Mouse (Mus musculus) retina, postnatal 1 day (tissue): Measurements from ENCODE around the gene A630089N07Rik.
"Not testable (repeated sequence)": the region's sequence is repeated elsewhere in the genome, so short reads cannot be mapped to it uniquely, and the experiment has no call there.

ENCODE experiments used
- DNase-seq: peaks from one replicate; pipeline ENCODE4 v3.0.0-alpha.2; 2012

Gene A630089N07Rik

GRCm38 (mm10) chr16:98081889-98082818 lies at the start of gene A630089N07Rik:
Gene A630089N07Rik, minus strand, starts transcription at chr16:98082450.
- peak; percentile 89 for DNase-seq

- no peak for DNase-seq
These were observed 24.9 kb upstream of the A630089N07Rik start for GRCm38 (mm10) chr16:98107109-98107508.

GRCm38 (mm10) chr16:98081550-98081888 lies 731 bp downstream of the A630089N07Rik start:
- peak; percentile 41 for DNase-seq

GRCm38 (mm10) chr16:98081140-98081539 lies 1.1 kb downstream of the A630089N07Rik start:
- DNase-seq = peak; percentile 17

GRCm38 (mm10) chr16:98079382-98079781 lies 2.9 kb downstream of the A630089N07Rik start:
- not testable (repeated sequence) for DNase-seq

- peak; percentile 44 for DNase-seq
These were observed 40.6 kb downstream of the A630089N07Rik start for GRCm38 (mm10) chr16:98041676-98042075.

GRCm38 (mm10) chr16:98034971-98035370 lies 47.3 kb downstream of the A630089N07Rik start:
- DNase-seq = not testable (repeated sequence)

GRCm38 (mm10) chr16:98026186-98026585 lies 56.1 kb downstream of the A630089N07Rik start:
- DNase-seq = not testable (repeated sequence)

GRCm38 (mm10) chr16:98022657-98023345 lies 59.4 kb downstream of the A630089N07Rik start:
- peak; percentile 6 for DNase-seq

GRCm38 (mm10) chr16:98022081-98022480 lies 60.2 kb downstream of the A630089N07Rik start:
- DNase-seq = no peak

- not testable (repeated sequence) for DNase-seq
These were observed 84.9 kb downstream of the A630089N07Rik start for GRCm38 (mm10) chr16:97997383-97997731.

- DNase-seq = peak; percentile 92
These were observed 85.5 kb downstream of the A630089N07Rik start, which contains the start of gene B230307C23Rik for GRCm38 (mm10) chr16:97996616-97997382. Gene B230307C23Rik, plus strand, starts transcription at chr16:97997315.

GRCm38 (mm10) chr16:97995849-97996615 lies 86.2 kb downstream of the A630089N07Rik start:
- no peak for DNase-seq

- DNase-seq = not testable (repeated sequence)
These were observed 89.8 kb downstream of the A630089N07Rik start for GRCm38 (mm10) chr16:97992477-97992876.

GRCm38 (mm10) chr16:97991517-97991916 lies 90.7 kb downstream of the A630089N07Rik start:
- DNase-seq = no peak

- no peak for DNase-seq
These were observed 97.7 kb downstream of the A630089N07Rik start for GRCm38 (mm10) chr16:97984589-97984988.

GRCm38 (mm10) chr16:97981362-97981761 lies 100.9 kb downstream of the A630089N07Rik start:
- DNase-seq = no peak

- no peak for DNase-seq
These were observed 104.5 kb downstream of the A630089N07Rik start for GRCm38 (mm10) chr16:97977722-97978121.

- no peak for DNase-seq
These were observed 105.0 kb downstream of the A630089N07Rik start for GRCm38 (mm10) chr16:97977277-97977676.

GRCm38 (mm10) chr16:97963956-97964540 lies 118.2 kb downstream of the A630089N07Rik start:
- no peak for DNase-seq

- DNase-seq = peak; percentile 97
These were observed 119.9 kb downstream of the A630089N07Rik start, which contains the start of the genes C2cd2 and Zbtb21 for GRCm38 (mm10) chr16:97962151-97962948. Gene C2cd2, minus strand, starts transcription at chr16:97962598. Gene Zbtb21, minus strand, starts transcription at chr16:97962622.
